Mouse (Mus musculus): ENCODE measurements around the gene Mmp23.
"Not testable (repeated sequence)": the region's sequence is repeated elsewhere in the genome, so short reads cannot be mapped to it uniquely, and the experiment has no call there.

The Mmp23 gene

DNA sequence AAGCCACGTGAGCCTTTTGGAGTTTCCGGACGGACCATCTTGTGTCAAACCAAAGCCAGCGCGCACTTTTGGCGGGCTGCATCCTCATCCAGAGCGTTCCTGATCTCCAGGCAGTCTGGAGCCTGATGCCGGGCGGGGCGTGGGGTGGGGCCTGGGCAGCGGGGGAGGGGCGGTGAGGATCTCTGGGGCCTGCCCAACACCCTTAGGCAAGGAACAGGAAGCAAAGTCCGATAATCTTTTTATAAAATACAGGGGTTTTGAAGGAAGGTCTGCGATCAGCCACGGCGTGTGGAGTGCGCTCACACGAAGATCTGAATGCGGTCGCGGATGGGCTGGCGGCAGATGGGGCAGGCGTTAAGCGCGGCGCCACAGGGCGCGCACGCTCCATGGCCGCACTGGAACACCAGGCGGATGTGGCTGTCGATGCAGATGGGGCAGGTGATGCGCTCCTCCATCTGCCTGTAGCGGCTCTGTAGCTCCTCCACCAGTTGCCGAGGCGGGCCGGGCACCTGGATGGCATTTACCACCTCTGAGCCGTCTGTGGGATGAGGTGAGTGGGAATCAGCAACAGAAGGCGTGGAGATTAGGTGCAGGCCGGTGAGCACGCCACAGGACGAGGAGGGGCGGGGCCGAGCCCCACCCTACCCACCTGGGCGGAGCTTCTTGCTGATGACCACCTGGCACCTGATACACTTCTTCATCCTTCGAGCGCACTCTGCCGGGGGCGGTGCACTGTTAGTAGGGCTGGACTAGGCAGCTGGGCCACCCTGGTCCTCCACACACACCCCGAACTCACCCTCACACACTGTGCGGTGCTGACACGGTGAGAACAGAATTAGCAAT, 1.5 kb upstream of the Mmp23 start:
- peak; percentile 48 for DNase-seq

DNA sequence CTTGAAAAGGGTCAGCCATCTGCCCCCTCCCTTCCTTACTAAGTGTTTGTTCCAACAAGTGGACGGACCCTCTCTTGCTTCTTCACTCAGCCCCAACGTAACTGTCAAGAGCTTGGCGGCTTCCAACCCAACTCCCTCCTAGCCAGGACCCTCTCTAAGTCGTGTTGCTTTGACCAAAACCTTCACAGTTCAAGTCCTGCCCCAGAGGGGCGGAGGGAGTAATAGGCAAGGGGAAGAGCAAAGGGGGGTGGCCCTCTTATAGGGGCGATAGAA, 935 bp upstream of the Mmp23 start:
- DNase-seq = no peak

DNA sequence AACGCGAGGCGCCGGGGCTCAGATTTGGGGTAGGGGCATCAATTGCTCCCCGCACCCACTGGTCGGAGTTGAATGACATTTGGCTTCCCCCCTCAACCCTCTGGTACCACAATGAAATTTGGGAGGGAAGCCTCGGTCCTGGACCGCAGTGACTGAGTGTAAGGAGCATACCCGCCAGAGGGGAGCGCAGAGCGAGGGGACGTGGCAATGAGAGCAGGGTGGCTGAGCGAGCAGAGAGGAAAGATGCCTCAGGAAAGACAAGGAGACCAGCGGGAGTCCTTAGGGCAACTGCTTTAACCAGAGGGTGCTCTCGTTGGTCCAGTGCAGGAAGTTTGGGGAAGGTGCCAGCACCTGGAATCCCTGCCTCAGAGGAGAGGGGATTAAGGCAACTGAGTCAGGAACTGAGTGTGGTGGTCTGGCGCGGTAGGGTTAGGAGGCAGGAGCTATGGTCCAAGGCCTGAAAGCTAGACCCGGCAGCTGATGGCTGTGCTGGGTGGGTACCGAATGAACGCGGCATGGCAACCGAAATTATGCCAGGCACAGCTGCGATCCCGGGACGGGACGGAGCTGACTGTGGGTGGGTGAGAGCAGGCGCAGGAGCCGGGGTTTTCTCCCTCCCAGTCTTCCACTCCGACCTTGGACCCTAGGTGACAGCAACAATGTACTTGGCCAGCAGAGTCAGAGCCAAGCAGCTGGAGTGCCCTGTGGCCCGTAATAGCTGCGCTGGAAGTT, 433 bp upstream of the Mmp23 start:
- DNase-seq = peak; percentile 40

DNA sequence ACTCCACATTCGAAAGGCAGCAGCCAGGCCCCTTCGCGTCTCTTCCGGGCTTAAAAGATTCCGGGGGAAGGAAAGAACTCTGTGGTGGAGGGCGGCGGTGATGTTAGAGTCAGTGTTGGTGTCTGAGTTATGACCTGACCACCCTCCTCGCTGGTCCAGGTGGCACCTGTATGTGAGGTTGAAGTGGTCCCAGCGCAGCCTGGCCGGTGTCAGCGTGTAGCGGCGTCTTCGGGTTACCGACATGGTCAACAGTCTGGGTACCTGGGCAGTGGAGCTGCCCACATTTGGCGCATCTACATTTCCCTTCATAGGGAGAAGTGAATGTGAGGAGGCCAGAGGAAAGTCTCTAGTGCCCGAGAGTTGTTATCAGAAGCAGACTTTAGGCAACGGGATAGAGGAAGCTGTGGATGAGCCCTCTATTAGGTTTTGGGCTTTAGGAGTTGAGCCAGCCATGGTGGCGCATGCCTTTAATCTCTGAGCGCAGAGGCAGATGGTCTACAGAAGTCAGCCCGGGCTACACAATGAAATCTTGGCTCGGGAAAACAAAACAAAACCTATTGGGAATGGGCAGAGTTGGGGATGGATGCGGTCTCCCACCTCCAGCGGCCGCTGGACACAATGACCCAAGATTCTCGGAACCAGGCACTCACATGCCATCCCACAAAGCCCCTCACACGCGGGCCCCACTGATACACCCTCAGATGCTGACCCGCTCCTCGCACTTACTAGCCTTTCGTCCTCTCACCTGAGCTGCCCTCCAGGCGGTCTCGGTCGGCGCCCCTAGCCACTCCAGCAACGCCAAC, 700 bp downstream of the Mmp23 start:
- DNase-seq = peak; percentile 9

DNA sequence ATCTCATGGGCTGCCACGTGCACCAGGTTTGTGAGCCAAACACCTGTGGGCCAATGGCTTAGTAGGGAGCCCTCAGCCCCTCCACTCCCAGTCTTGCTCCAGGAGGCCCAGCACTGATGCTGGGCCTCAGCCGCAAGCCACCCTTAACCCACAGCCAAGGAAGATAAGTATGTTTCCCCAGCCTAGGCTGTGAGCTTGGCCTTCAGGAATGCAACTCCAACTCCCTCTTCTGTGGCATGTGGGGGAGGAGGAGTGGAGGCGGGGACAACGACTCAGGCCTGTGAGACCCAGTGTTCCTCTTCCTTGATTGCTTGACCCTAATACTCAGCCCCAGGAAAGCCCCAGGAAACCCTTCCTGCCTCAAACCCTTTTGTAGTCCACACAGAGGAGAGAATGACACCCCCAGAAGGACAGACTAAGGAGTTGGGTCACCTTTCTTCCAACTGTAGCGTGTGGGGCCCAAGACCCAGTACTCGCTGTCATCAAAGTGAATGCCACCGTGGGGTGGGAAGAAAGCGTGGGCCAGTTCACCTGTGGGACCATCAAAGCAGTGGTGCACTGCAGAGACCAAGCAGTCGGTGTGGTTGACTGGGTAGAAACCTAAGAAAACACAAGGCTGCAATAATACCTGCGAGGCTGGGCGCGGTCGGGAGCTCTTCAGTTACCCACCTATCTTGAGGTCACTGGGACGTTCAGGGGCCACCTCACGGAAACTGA, 1.5 kb downstream of the Mmp23 start:
- no peak for DNase-seq

DNA sequence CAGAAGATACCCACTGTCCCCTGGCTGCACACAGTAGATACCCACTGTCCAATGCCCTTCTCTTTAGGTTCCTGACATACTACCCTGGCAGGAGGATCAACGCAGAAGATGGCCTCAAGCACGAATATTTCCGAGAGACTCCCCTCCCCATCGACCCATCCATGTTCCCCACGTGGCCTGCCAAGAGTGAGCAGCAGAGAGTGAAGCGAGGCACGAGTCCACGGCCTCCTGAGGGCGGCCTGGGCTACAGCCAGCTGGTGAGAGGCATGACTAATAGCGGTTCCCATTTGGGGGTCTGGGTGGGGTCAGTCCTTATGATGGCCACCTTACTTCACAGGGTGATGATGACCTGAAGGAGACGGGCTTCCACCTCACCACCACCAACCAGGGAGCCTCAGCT, 3.8 kb downstream of the Mmp23 start:
- no peak for DNase-seq

DNA sequence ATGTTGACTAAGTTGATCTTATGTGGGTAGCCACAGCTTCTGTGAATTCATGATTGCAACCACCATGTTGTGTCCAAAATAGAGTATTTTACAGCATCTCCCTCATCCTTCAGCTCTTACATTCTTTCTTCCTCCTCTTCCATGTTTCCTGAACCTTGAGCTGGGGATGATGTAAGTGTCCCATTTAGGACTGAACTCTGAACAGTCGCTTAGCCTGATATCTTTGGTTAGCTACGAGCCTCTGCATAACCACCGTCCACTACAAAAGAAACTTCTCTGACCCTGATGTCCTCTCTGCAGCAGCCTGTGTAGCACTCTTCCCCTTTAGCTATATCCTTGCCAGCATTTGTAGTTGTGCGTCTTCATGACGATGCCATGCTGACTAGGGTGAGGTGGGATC, 7.5 kb downstream of the Mmp23 start:
- DNase-seq = no peak

DNA sequence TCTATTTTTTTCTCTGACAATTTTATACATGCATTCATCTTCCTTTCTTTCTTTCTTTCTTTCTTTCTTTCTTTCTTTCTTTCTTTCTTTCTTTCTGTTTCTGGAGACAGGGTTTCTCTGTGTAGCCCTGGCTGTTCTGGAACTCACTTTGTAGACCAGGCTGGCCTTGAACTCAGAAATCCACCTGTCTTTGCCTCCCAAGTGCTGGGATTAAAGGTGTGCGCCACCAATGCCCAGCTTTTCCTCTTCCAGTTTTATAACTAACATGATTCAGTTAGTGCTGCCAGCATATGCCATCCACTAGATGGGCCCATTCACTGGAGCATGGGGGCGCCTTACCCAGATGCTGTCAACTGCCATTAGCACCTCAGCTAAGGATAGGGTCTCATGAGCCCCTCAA, 7.9 kb downstream of the Mmp23 start, which contains the start of gene Gm10563:
Gm10563 (minus strand) TSS at position 101 of the 400 bp plus-strand sequence.
- not testable (repeated sequence) for DNase-seq

DNA sequence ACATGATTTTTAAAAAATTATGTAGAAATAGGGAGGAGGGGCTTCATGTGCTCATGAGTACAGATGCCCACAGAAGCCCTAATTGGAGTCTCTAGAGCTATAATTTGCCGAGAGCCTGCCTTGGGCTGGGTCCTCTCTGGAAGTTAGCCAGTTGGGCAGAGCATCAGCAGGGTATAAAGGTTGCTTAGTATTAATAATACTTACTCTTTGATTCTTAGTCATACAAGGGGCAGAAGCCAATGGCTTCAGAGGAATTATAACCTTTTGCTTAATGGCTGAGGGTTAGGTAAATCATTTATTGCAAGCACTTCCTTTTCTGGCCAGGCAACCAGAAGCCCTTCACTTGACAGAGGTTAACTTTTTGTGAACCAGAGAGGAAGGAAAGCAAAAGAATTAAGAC, 9.7 kb downstream of the Mmp23 start:
- no peak for DNase-seq

DNA sequence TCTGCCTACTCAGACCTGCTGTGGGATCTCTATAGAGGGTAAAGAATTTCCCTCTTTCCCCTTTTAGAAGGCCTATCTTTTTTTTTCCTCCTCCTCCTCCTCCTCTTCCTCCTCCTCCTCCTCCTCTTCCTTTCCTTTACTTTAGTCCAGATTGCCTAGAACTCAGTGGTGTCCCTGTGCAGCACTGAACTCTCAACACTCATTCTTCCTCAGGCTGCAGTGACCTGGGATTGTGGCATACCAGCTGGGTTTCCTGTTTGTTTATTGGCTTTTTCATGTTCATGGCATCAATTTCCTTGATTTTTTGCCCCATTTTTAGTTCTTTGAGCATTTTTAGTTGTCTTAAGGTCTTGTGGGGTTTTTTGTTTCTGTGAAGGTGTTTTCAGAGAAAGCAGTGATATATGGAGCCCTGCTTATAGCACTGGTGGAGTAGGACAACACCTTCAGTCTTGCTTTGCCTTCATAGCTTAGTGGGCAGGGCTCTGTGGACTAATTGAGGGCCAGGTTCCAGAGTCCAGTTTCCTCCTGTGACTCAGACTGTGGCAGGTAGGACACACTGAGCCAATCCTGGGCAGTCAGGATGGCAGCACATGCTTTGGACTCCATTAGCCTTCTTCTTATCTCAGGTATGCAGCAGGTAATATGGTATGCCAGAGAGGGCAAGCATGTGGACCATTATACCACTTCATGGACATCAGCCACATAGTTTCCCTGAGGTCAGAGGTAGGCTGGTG, 17.3 kb downstream of the Mmp23 start:
- DNase-seq = no peak

DNA sequence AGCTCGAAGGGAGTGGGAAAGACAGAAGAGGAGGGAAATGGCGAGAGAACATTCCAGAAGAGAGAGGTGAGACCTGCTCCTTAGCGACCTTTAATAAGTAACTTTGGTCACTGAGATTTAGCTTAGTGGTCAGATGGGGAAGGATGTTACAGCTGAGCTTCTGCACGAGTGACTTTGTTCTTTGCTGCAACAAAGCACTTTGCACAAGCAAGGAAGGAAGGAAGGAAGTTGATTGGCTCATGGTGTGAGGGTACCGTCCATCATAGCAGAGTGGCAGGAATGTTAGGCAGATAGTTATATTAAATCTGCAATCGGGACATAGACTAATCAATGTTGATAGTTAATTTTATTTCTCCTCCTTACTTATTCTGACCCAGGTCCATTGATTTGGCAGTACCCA, 22.9 kb downstream of the Mmp23 start:
- DNase-seq = no peak

DNA sequence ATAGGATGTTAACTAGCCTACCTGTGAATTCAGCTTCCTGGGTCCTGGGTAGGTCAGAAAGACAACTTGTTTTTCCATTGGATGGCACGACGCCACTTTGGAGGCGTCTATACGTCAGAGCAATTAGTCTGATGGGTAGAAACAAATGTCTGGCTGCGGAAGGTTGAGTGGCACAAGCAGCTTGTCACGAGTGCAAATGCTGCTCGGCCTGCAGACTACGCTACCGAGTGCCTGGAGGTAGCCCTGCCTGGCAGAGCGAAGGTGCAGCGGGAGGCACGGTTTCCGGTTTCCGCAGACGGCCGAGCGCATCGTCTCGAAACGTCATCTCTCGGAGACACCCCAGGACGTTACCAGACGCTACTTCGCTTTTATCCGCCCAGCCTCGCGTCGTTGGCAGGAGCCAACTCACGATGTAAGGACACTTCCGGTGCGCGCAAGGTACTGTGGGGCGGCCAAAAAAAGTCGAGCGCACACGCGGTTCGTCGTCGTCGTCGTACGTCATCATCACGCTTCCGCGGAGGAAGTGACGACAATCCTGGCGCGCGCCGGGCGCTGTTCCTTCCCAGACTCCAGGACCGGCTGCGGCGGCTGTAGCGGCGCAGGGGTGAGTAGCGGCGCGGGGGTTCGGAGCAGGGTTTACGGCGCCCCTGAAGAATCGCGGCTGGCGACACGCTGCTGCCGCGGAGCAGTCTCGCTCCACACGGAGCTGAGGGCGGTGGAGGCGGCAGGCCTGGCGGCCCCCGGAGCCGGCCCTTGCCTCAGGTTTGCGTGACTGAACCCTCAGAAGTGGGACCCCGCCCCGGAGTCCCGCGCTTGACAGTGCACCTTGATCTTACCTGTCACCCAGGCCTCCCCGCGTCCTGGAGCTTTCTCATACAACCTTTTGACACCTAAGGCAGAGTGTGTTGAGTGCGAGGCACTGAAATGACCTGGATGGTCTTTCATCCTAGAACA, 28.6 kb downstream of the Mmp23 start, which contains the start of gene Cdk11b:
Cdk11b (plus strand) TSS at position 517 of the 954 bp plus-strand sequence.
- peak; percentile 95 for DNase-seq

DNA sequence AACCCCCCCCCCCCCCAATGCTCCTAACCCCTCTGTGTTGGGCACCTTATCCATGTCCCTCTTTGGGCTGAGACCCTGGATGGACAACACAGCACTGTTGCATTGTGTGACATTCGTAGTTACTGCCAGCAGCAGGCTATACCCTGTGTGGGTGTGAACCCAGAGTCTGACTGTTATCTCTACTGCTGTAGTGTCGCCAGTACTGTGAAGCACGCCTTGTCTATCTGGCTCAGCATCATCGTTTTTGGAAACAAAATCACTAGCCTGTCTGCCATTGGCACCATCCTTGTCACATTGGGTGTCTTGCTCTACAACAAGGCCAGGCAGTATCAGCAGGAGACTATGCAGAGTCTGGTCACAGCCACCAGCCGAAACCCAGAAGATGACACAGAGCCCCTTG, 34.9 kb downstream of the Mmp23 start:
- DNase-seq = no peak

DNA sequence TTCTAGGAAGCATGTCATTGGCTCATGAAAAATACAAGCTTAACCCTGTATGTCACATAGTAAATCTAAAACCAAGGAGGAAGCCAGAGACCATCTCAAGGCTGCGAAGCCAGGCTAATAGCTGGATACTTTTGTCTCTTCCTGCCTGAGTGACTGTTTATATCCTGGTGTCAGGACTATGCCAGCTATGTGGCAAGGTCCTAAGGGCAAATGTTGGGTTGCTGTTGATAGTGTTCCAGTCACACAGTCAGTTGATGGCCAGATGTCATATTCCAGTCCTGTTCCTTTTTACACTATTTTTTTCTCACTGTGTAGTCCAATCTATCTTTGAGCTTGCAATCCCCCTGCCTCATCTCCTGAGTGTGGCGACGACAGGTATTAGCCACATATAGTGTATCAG, 39.9 kb downstream of the Mmp23 start:
- no peak for DNase-seq

DNA sequence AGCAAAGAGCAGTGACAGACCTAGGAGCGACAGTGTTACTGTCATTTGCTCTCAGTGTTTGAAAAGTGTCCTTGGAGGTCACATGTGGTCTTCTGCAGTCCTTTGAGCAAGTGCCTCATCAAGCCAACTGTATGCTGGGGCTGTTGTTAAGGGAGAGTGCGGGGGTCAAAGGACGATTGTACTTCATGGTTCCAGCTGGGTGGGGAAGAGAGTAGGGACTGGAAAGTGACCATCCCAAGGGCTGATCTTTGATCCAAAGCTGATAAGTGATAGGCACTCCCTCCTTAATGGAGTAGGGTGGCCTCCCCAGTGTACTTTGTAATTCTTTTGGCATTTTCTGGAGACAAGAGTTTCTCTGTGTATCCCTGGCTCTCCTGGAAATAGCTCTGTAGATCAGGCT, 41.3 kb downstream of the Mmp23 start:
- DNase-seq = no peak

DNA sequence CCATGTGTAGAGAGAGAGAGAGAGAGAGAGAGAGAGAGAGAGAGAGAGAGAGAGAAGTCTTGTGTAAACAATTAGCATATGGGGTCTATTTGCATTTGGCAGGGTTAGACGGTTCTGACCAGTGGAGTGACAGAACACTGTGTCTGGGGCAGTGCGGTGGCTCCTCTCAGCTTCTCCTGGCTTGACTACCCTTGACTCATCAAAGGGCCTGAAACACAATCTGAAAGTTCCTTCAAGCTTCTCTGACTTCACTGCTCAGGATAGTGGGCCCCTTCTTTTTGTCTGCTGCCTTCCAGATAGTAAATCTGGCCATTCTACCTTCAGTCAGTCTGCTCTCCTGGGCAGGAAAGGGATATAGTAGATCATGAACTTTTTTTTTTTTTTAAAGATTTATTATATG, 46.4 kb downstream of the Mmp23 start:
- no peak for DNase-seq

DNA sequence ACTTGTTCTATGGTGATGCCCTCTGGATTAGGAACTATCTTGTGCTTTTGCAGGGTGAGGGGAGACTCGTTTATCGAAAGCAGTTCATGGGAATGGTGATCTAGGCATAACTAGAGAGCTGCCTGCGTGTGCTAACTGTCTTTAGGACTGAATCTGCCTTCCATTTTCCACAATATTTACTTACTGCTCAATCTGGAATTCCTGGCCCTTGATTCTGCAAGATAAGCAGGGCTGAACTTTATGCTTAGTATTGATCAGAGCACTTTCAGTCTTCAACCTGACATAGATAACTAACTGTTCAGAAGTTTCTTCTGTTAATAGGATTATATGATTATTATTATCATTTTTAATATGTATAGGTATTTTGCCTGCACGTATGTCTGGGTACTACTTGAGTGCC, 48.1 kb downstream of the Mmp23 start:
- DNase-seq = no peak

DNA sequence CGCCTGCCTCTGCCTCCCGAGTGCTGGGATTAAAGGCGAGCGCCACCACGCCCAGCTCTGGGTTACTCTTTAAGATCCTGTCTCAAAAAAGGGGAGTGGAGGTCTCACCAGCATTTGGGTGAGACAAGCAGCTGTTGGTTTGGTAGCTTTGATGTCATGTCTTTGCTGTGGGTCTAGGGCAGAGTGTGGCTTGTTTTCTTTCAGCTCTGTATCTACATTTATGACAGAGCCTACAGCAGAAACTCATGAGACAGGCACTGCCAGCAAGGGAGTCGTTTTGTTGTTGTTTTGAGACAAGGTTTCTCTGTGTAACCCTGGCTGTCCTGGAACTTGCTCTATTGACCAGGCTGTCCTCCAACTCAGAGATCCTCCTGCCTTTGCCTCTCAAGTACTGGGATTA, 49.4 kb downstream of the Mmp23 start:
- no peak for DNase-seq

DNA sequence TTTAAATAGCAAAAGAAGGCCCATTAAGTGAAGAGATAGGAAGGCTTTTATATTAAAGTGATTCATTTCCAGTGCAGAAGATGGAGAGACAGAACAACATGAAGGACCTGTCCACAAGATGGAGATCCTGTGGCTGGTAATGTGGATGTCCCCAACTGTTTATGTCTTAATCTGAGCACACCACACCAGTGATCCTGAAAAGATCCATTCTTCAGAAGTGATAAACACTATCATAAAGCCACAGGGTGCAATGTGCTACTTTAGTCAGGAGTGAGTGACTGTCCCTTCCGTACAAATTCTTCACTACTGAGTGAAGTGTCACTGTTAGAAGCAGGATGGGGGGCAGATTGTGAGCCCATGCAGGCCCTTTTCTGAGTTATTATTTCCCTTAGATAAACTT, 50.4 kb downstream of the Mmp23 start:
- DNase-seq = no peak

DNA sequence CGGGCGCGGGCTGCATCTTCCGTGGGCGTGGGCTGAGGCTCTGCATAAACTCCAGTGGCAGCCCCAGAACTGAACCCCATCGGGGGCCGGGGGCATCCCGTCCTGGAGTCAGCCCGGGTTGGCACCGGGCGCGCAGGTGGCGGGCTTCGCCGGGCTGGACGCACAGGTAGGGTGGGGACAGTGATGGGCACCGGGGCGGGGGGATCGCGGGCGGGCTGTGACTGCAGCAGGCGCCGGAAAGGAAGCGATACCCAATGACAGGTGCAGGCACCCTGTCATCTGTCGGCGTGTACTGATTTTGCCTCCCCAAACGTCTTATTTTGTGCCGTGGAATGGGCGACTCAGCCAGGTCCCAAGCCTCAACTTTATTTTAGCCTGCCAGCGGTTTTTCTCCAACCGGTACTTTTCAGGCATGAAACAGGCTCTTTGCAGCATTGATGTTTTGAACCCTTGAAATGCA, 51.2 kb downstream of the Mmp23 start:
- DNase-seq = no peak
